Mouse (Mus musculus) ZHBTc4 (cell line): ENCODE results near the gene Cdc42ep4.

Experiments used
- DNase-seq: peaks from one replicate; pipeline ENCODE4 v3.0.0-alpha.2; 2011; ENCODE audit warnings: low read depth, low spot score

The Cdc42ep4 gene

GRCm38 (mm10) chr11:113777878-113778464 lies 26.3 kb upstream of the Cdc42ep4 start:
- no peak for DNase-seq

- no peak for DNase-seq
These were observed 25.3 kb upstream of the Cdc42ep4 start for GRCm38 (mm10) chr11:113776851-113777511.

- DNase-seq = no peak
These were observed 23.1 kb upstream of the Cdc42ep4 start for GRCm38 (mm10) chr11:113774773-113775172.

- peak; percentile 34 for DNase-seq
These were observed 21.5 kb upstream of the Cdc42ep4 start for GRCm38 (mm10) chr11:113773191-113773590.

GRCm38 (mm10) chr11:113771187-113771586 lies 19.5 kb upstream of the Cdc42ep4 start:
- DNase-seq = no peak

- DNase-seq = no peak
These were observed 16.7 kb upstream of the Cdc42ep4 start for GRCm38 (mm10) chr11:113768356-113768755.

- DNase-seq = no peak
These were observed 15.6 kb upstream of the Cdc42ep4 start for GRCm38 (mm10) chr11:113767285-113767684.

GRCm38 (mm10) chr11:113766284-113766985 lies 14.8 kb upstream of the Cdc42ep4 start:
- no peak for DNase-seq

- no peak for DNase-seq
These were observed 12.6 kb upstream of the Cdc42ep4 start for GRCm38 (mm10) chr11:113764132-113764849.

- DNase-seq = peak; percentile 51
These were observed 11.8 kb upstream of the Cdc42ep4 start for GRCm38 (mm10) chr11:113763449-113763848.

- no peak for DNase-seq
These were observed 10.6 kb upstream of the Cdc42ep4 start for GRCm38 (mm10) chr11:113762136-113762797.

GRCm38 (mm10) chr11:113761646-113762045 lies 10.0 kb upstream of the Cdc42ep4 start:
- DNase-seq = no peak

- no peak for DNase-seq
These were observed 8.8 kb upstream of the Cdc42ep4 start for GRCm38 (mm10) chr11:113760476-113760875.

GRCm38 (mm10) chr11:113758851-113759250 lies 7.2 kb upstream of the Cdc42ep4 start:
- DNase-seq = no peak

GRCm38 (mm10) chr11:113756578-113756977 lies 4.9 kb upstream of the Cdc42ep4 start:
- no peak for DNase-seq

GRCm38 (mm10) chr11:113755878-113756277 lies 4.2 kb upstream of the Cdc42ep4 start:
- no peak for DNase-seq

GRCm38 (mm10) chr11:113754845-113755244 lies 3.2 kb upstream of the Cdc42ep4 start:
- DNase-seq = no peak

- no peak for DNase-seq
These were observed 1.2 kb upstream of the Cdc42ep4 start for GRCm38 (mm10) chr11:113752685-113753430.

GRCm38 (mm10) chr11:113752158-113752661 lies 529 bp upstream of the Cdc42ep4 start:
- peak; percentile 90 for DNase-seq
